Mouse (Mus musculus) midbrain, postnatal 0 days (tissue): ENCODE data around the gene Ralgps1. TPM values are rescaled to one million over a fixed set of nuclear protein-coding genes. Genes with fewer than 3 reads are reported as not detected.

ENCODE experiments used
- ATAC-seq: fragments of 200-750 bp; cut with Nextera tagmentation; 2 replicates; pipeline ENCODE4 v1.8.0; 2017; ENCODE audit warnings: moderate number of reproducible peaks, mild to moderate bottlenecking, moderate TSS enrichment, moderate library complexity; ENCODE audit not compliant: low FRiP score
- DNase-seq: peaks from one replicate; pipeline ENCODE4 v3.0.0-alpha.2; 2015; ENCODE audit warnings: low spot score
- H3K27ac ChIP-seq: fragments of 300-500 bp; sonication (generic); 2 replicates; pipeline ENCODE4 v1.5.1; 2014; ENCODE audit warnings: low read depth, mild to moderate bottlenecking, low read length, mixed read lengths
- H3K27me3 ChIP-seq: fragments of 300-500 bp; sonication (generic); 2 replicates; pipeline ENCODE4 v1.6.1; 2014; ENCODE audit warnings: low read length, control low read depth, mixed read lengths; ENCODE audit not compliant: insufficient read depth
- H3K36me3 ChIP-seq: fragments of 300-500 bp; sonication (generic); 2 replicates; pipeline ENCODE4 v1.6.1; 2014; ENCODE audit warnings: low read length, control low read depth, mixed read lengths; ENCODE audit not compliant: insufficient read depth
- H3K4me1 ChIP-seq: fragments of 300-500 bp; sonication (generic); 2 replicates; pipeline ENCODE4 v1.6.1; 2014; ENCODE audit warnings: mild to moderate bottlenecking, control low read depth, antibody characterized with exemption, low read length, mixed read lengths; ENCODE audit not compliant: insufficient read depth
- H3K4me2 ChIP-seq: fragments of 300-500 bp; sonication (generic); 2 replicates; pipeline ENCODE4 v1.6.1; 2014; ENCODE audit warnings: low read depth, mild to moderate bottlenecking, low read length, mixed read lengths; ENCODE audit not compliant: poor library complexity, severe bottlenecking
- H3K4me3 ChIP-seq: fragments of 300-500 bp; sonication (generic); 2 replicates; pipeline ENCODE4 v1.5.1; 2014; ENCODE audit warnings: low read depth, mild to moderate bottlenecking, low read length, moderate library complexity
- H3K9ac ChIP-seq: fragments of 300-500 bp; sonication (generic); replicated peaks from 2 replicates; pipeline ENCODE4 v1.6.1; 2014; ENCODE audit warnings: mild to moderate bottlenecking, low read length, moderate library complexity, mixed read lengths; ENCODE audit not compliant: poor library complexity, severe bottlenecking
- H3K9me3 ChIP-seq: fragments of 300-500 bp; sonication (generic); 2 replicates; pipeline ENCODE4 v1.6.1; 2016; ENCODE audit warnings: low read length, control low read depth
- CTCF ChIP-seq: IDR thresholded peaks from 2 replicates; pipeline ENCODE4 v1.5.1; 2016; ENCODE audit warnings: antibody characterized with exemption, mild to moderate bottlenecking
- WGBS: fragments of 180-500 bp; shearing (Covaris S2); extraction: QIAGEN DNeasy Blood & Tissue Kit; methylation state at CpG from one replicate; pipeline ENCODE4 v1.1.7; 2014; 5-methylcytosine and 5-hydroxymethylcytosine counted together
- microRNA-seq: library from miRNA; unstranded; fragments of <30 nt; microRNA quantifications from one replicate; pipeline ENCODE4, GENCODE M21; 2016; ENCODE audit warnings: borderline number of aligned reads
- polyA plus RNA-seq: library from polyadenylated mRNA; unstranded; fragments of >200 nt; fragmentation: Nextera tagmentation; extraction: Ambion mirVana; gene quantifications from 2 replicates; pipeline ENCODE4 v1.2.1, GENCODE M21; 2015
- total RNA-seq: library from RNA; depleted of rRNA; stranded (reverse); fragments of >200 nt; gene quantifications from 2 replicates; pipeline ENCODE4 v1.2.3, GENCODE M21; 2014; rRNA removed

Ralgps1 gene
- total and polyA plus RNA-seq, 2 experiments from 2014 or later: 26.4 to 74.6 TPM

DNA sequence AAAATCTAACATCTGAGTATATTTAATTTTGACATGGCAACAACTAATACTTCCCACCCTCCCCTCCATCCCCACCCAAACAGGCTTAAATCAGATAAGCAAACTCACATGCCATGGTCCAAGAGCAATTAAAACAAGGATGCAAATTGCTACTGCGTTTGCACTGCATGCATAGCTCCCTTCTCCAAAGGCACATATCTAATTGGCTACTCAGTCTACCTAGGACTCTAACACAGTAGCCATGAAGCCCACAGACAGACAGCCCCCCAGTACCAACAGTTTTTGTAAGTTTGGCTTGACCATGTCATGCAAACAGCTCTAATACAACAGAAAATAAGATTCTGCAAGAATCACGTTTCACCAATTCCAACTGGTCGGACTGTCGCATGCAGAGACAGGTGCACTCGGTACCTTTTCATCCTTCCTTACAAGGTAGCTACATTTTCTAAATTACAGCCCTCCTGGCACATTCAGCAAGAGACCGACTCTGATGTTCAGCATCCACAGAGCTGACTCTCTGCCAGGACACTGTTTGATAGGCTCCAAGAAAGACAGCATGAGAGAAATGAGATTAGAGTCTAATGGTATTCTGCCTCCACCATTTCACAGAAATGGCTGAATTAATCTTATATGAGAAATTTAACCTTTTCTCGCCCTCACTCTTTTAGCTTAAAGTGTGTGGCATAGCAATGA is 284.5 kb downstream of the Ralgps1 start:
- H3K27ac ChIP-seq: peak overlapping the region; percentile 75
- TF ChIP-seq CTCF: no peak
- H3K27me3 ChIP-seq: no peaks in the 10 kb centered on the region
- peak overlapping the region; percentile 42 for H3K4me2 ChIP-seq
- no peaks in the 10 kb centered on the region for H3K36me3 ChIP-seq
- ATAC-seq: 0 out of 2 replicates have a peak, but pooled peaks have one; percentile 31
- H3K4me1 ChIP-seq: no peaks in the 10 kb centered on the region
- WGBS: 47% methylated on average over 7 of the region's 7 CpGs
- H3K9ac ChIP-seq: peak overlapping the region; percentile 39; the same call in 1 of the 2 replicates
- H3K4me3 ChIP-seq: peak overlapping the region; percentile 31
- peak; percentile 42 for DNase-seq
- H3K9me3 ChIP-seq: no peaks in the 10 kb centered on the region

DNA sequence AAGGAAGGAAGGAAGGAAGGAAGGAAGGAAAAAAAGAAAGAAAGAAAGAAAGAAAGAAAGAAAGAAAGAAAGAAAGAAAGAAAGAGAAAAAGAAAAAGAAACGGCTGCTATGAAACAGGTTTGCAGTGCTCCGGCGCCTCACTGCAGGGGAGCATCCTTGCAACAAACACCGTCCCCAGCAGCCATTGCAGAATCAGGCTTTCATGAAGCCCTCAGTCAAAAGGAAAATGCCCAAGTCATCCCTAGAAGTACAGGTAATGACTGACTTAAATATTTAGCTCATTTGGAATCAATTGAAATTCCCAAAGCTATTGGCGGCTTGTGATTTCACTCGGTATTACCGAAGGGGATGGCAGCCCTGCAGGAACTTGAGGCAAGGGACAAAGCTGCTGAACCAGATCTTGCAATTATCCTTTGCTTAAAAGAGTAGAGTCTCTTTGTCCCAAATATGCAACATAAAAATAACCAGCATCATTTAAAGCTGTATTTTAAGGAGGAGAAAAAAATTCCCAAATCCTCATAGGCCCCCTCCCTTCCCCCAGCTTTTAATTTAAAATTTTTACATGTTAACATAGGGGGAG is 285.2 kb downstream of the Ralgps1 start:
- Histone ChIP-seq H3K9ac (peak overlapping the region; percentile 50; the same call in 1 of the 2 replicates), H3K27ac (peak overlapping the region; percentile 75), H3K36me3 (no peaks in the 10 kb centered on the region), H3K9me3 (no peaks in the 10 kb centered on the region), H3K27me3 (no peaks in the 10 kb centered on the region), H3K4me2 (peak overlapping the region; percentile 42), H3K4me3 (peak overlapping the region; percentile 31), H3K4me1 (no peaks in the 10 kb centered on the region)
- no peak for ATAC-seq
- DNase-seq: peak; percentile 27
- WGBS: 24% methylated on average over 7 of the region's 7 CpGs
- TF ChIP-seq CTCF: no peak

DNA sequence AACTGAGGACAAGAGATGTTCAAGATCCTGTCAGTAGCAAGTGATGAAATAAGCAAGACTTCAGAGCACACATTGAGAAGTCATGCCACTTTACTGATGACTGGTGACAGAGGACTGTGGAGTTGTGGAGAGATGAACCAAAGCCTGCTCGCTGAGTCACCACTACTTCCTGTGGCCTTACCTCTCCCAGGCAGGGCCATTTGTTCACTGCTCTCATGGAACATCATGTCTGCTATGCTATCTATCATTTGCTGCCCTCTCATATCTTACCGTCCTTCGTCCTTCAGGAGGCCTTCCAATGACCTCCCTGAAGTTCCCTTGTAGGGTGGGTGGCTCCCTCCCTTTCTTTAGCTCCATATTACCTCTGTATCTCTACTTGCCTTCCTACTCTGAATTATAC is 287.1 kb downstream of the Ralgps1 start:
- Histone ChIP-seq H3K4me3 (no peak overlapping the region), H3K4me2 (no peak overlapping the region), H3K4me1 (no peaks in the 10 kb centered on the region), H3K9ac (no peak overlapping the region), H3K27ac (no peak overlapping the region), H3K9me3 (no peaks in the 10 kb centered on the region), H3K36me3 (no peaks in the 10 kb centered on the region), H3K27me3 (no peaks in the 10 kb centered on the region)
- no peak for ATAC-seq
- no peak for TF ChIP-seq CTCF
- no peak for DNase-seq
- WGBS: 96% methylated on average over 3 of the region's 3 CpGs

Small RNA genes within 50 kb of the gene (microRNA-seq; reads per million reads assigned to microRNA genes)
- gene Gm25998: not detected

Other genes with a start within 250 kb of the Ralgps1 start
- gene Garnl3, start 239.8 kb downstream of the Ralgps1 start, total RNA-seq: 134 and 176 TPM in 2 replicates
- 77.1 and 77.7 TPM in 2 replicates for gene Garnl3, start 239.8 kb downstream of the Ralgps1 start, polyA plus RNA-seq
- gene Angptl2, start 155.4 kb downstream of the Ralgps1 start, total RNA-seq: 16.7 and 16.8 TPM in 2 replicates
- 9.8 TPM in 2 replicates for gene Angptl2, start 155.4 kb downstream of the Ralgps1 start, polyA plus RNA-seq
- gene Zbtb34, start 59.8 kb upstream of the Ralgps1 start, total RNA-seq: 24.9 and 25.3 TPM in 2 replicates
- 3.1 and 3.8 TPM in 2 replicates for gene Zbtb34, start 59.8 kb upstream of the Ralgps1 start, polyA plus RNA-seq
- 37.4 and 39.6 TPM in 2 replicates for gene Zbtb43, start 97.1 kb upstream of the Ralgps1 start, total RNA-seq
- 19.8 and 21.2 TPM in 2 replicates for gene Zbtb43, start 97.1 kb upstream of the Ralgps1 start, polyA plus RNA-seq